Mouse (Mus musculus): ENCODE data around the gene Cdc73.
"Not testable (repeated sequence)": the region's sequence is repeated elsewhere in the genome, so short reads cannot be mapped to it uniquely, and the experiment has no call there.

Cdc73 gene

GRCm38 (mm10) chr1:143702741-143703262 is at the start of gene Cdc73:
Cdc73 (minus strand) TSS chr1:143702893.
- DNase-seq (ENCODE audit: low spot score): peak; percentile 93

DNA sequence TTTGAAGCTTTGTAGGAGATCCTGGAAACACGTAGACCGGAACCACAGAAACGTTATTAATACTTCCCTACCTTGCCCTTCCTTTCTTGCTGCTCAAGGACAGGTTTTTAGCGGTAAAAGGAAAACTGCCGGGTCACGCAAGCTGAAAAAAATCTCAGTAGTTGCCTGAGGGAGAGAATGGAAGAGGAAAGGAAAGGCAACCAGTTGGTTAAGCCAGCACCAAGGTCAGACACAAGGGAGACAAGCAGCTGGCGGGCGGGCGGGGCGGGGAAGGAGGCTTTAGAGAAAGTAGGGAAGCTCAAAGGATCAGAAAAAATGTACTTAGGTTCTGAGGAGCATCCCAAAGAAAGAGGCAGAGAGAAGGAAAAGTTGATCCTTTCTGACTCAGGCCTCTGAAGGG is 43.2 kb upstream of the Cdc73 start:
- DNase-seq (ENCODE audit: low spot score): no peak

GRCm38 (mm10) chr1:143742186-143742585 is 39.5 kb upstream of the Cdc73 start:
- no peak for DNase-seq (ENCODE audit: low spot score)

DNA sequence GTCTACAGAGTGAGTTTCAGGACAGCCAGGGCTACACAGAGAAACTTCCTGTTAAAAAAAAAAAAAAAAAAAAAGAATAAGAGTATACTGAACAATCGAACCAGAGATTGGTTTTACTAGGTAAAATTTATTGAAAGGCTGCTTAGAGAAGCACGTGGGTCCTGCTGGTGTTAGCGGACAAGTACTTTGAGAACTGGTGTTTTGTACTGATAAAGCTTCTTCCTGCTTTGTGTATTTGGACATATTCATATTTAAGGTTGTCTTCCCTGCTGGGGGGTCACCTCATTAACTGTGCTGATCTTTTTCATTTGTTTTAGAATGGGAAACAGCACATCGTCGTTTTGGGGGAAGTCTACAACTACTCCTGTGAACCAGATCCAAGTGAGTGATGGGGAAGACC is 38.6 kb upstream of the Cdc73 start:
- DNase-seq (ENCODE audit: low spot score): no peak

- no peak for DNase-seq (ENCODE audit: low spot score)
Observed at GRCm38 (mm10) chr1:143740581-143740980, 37.9 kb upstream of the Cdc73 start.

GRCm38 (mm10) chr1:143739361-143740350 is 37.0 kb upstream of the Cdc73 start:
- DNase-seq (ENCODE audit: low spot score): peak; percentile 88

DNA sequence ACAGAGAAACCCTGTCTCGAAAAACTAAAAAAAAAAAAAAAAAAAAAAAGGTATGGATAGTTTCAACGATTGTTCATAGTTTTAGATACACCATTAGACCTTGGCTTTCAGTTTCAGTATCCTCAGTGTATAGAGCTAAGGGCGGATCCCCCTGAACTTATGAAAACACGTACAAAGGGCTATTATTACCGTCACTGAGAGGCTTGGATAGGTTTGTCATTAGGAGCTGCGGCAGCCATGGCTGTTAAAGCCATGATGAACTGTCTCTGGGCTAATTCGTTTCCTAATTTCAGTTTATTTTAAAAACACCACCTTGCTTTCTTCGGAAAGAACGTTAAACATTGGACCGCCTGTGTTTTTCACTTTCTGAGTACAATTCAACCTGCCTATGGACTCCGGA is 36.1 kb upstream of the Cdc73 start:
- DNase-seq (ENCODE audit: low spot score): no peak

GRCm38 (mm10) chr1:143733914-143734410 is 31.3 kb upstream of the Cdc73 start:
- DNase-seq (ENCODE audit: low spot score): no peak

- DNase-seq (ENCODE audit: low spot score): no peak
Observed at GRCm38 (mm10) chr1:143731691-143732090, 29.0 kb upstream of the Cdc73 start.

DNA sequence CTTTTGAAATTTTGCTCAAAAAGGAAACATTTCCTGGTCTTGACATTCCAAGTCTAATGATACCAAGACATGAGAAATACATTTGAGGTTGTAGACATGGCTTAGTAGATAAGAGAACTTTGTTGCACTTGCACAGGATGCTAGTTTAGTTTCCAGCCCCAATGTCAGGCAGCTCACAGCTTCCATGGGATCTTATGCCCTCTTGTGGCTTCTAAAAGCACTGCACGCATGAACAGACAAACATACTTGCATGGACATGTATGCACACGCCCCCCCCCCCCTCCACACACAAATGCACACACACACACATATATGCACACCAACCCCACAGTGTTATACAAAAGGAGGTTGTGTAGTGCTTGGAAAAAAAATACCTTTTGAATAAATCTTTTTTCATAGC is 28.2 kb upstream of the Cdc73 start:
- DNase-seq (ENCODE audit: low spot score): no peak

GRCm38 (mm10) chr1:143727701-143728445 is 25.2 kb upstream of the Cdc73 start:
- no peak for DNase-seq (ENCODE audit: low spot score)

DNA sequence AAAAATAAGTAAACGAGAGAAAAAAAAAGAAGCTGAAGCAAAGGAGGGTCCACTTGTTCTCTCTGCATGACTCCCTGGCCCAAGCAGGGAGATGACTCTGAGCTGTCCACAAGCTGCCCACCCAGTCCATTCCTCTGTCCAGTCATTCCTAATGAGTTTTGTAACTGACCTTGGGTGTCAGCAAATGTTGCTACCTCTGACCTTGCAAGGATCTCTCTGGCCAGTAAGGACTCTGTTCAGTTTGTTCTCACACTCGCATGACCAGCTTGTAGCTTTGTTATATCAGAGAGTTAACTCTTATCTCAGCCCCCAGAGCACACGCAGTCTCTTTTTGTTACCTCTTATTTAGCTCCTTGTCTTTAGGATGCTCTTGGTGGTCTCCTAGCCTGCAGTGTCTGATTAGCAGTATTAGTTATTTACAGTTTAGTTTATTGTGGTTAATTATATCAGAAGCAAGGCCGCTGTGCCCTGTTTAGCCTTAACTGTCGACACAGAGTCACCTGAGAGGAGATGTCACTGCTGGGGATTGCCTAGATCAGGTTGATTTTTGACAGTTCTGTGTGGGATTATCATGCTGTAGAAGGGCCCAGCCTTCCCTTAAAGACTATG is 21.9 kb upstream of the Cdc73 start:
- no peak for DNase-seq (ENCODE audit: low spot score)

DNA sequence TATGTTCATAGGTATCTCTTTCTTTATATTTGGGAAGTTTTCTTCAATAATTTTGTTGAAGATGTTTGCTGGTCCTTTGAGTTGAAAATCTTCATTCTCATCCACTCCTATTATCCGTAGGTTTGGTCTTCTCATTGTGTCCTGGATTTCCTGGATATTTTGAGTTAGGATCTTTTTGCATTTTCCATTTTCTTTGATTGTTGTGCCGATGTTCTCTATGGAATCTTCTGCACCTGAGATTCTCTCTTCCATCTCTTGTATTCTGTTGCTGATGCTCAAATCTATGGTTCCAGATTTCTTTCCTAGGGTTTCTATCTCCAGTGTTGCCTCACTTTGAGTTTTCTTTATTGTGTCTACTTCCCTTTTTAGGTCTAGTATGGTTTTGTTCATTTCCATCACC is 13.3 kb upstream of the Cdc73 start, which contains the start of gene Glrx2:
Gene Glrx2 (plus strand): TSS at position 301 of the 400 bp plus-strand sequence.
- not testable (repeated sequence) for DNase-seq (ENCODE audit: low spot score)

- no peak for DNase-seq (ENCODE audit: low spot score)
Observed at GRCm38 (mm10) chr1:143710627-143710976, 7.9 kb upstream of the Cdc73 start.

GRCm38 (mm10) chr1:143709966-143710626 is 7.4 kb upstream of the Cdc73 start:
- no peak for DNase-seq (ENCODE audit: low spot score)

DNA sequence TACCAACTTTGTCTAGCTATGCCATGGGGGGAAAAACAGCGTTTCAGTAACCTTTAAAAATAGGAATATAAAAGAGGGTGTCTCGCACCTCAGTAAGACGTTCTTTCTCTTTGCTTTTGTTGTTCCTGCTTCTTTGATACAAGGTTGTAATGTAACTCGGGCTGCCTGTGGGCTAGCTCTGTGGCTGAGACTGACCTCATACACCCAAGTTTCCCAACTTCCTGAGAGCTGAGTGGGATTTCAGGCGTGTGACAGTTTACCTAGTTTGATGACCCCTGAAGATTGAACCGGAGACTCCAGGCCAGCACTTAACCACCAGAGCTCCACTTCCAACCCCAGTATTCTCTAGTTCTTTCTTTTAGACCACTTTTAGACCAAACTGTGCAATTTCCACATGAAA is 5.7 kb upstream of the Cdc73 start:
- no peak for DNase-seq (ENCODE audit: low spot score)

DNA sequence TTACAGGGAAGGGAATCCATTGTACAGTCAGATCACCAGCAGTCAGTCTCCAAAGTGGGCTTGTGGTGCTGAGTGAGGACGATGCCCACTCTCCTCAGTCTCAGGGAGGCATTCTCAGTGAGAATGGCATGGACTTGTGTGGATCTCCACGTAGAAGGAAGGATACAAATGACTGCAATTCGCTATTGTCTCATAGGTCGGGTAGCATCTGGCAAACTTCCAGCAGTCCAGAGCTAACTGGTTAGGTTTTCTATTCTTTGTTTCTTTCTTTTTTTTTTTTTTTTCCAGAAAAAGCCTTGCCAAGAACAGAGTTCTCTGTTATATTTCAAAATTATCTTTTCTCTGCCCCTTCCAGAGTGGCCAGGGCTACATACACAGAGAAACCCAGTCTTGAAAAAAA is 4.3 kb upstream of the Cdc73 start:
- DNase-seq (ENCODE audit: low spot score): peak; percentile 67

DNA sequence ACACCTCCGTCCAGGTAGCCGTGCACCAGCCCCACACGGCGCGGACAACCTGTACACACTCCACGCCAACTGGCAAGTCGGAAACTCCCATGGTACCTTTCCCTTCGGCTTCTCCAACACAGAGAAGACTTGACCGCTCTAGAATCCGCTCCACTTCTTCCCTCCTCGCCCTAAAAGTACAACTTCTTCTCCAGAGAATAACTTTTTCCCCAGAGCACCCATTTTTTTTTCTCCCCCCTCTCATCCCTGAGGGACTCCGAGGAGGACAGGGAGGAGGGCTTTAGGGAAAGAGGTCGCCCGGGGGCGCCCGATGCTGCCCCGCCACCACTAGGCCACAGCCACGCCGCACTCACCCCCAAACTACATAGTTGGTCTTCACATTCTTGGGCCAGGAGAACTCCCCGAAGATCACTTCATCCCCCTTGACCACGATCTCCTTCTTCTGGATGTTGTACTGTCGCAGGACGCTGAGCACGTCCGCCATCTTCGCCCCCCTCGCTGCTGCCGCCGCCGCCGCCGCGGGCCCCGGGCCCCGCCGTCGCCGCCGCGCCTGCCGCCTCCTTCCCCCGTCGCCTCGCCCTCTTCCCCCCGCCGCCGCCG is 452 bp downstream of the Cdc73 start:
- DNase-seq (ENCODE audit: low spot score): peak; percentile 51

- no peak for DNase-seq (ENCODE audit: low spot score)
Observed at GRCm38 (mm10) chr1:143701736-143702135, 957 bp downstream of the Cdc73 start.

- no peak for DNase-seq (ENCODE audit: low spot score)
Observed at GRCm38 (mm10) chr1:143684849-143685248, 17.8 kb downstream of the Cdc73 start.

DNA sequence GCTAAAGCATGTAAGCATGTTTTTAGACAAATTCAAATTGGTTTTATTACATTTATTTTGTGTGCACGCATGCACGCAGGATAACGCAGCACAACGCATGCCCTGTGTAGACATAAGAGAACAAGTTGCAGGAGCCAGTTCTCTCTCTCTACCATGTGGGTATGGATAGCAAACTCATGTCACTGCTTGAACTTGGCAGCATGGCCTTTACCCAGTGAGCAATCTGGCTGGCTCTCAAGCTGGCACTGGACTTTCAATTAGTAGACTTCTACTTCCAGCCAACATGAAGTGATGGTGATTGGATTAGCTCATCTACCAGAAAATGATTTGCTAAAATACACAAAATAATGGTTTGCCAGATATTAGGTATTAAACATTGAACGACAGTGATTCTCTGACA is 21.6 kb downstream of the Cdc73 start:
- no peak for DNase-seq (ENCODE audit: low spot score)
